Mouse (Mus musculus) liver, postnatal 0 days (tissue): ENCODE measurements at regions not wholly inside any gene's neighbourhood (a gene's known extent, or its start where the extent isn't known, plus 50 kb on each side); places are given as distances from the start of the nearest gene placed in this dataset.
A peak's percentile ranks its signal among the peaks of the same experiment; 100 is the strongest.

Experiments
- ATAC-seq: fragments of 200-750 bp; cut with Nextera tagmentation; 2 replicates; pipeline ENCODE4 v1.8.0; 2017; ENCODE audit warnings: mild to moderate bottlenecking, moderate library complexity
- DNase-seq: peaks from one replicate; pipeline ENCODE4 v3.0.0-alpha.2; 2016
- H3K27ac ChIP-seq: fragments of 300-500 bp; sonication (generic); 2 replicates; pipeline ENCODE4 v1.5.1; 2014; ENCODE audit warnings: antibody characterized with exemption, moderate library complexity, mild to moderate bottlenecking, low read depth
- H3K27me3 ChIP-seq: fragments of 300-500 bp; sonication (generic); 2 replicates; pipeline ENCODE4 v1.6.1; 2014; ENCODE audit warnings: low read length, control low read depth, mixed read lengths; ENCODE audit not compliant: insufficient read depth
- H3K36me3 ChIP-seq: fragments of 300-500 bp; sonication (generic); replicated peaks from 2 replicates; pipeline ENCODE4 v1.6.1; 2014; ENCODE audit warnings: mild to moderate bottlenecking, control low read depth, low read length, moderate library complexity, mixed read lengths; ENCODE audit not compliant: insufficient read depth
- H3K4me1 ChIP-seq: fragments of 300-500 bp; sonication (generic); 2 replicates; pipeline ENCODE4 v1.6.1; 2014; ENCODE audit warnings: antibody characterized with exemption, mild to moderate bottlenecking, control low read depth; ENCODE audit not compliant: insufficient read depth
- H3K4me2 ChIP-seq: fragments of 300-500 bp; sonication (generic); 2 replicates; pipeline ENCODE4 v1.6.1; 2014; ENCODE audit warnings: low read depth, mild to moderate bottlenecking, low read length, moderate library complexity, mixed read lengths
- H3K4me3 ChIP-seq: fragments of 300-500 bp; sonication (generic); 2 replicates; pipeline ENCODE4 v1.5.1; 2014; ENCODE audit warnings: low read depth, low read length
- H3K9ac ChIP-seq: fragments of 300-500 bp; sonication (generic); replicated peaks from 2 replicates; pipeline ENCODE4 v1.6.1; 2014; ENCODE audit warnings: mild to moderate bottlenecking, moderate library complexity
- H3K9me3 ChIP-seq: fragments of 300-500 bp; sonication (generic); 2 replicates; pipeline ENCODE4 v1.6.1; 2016; ENCODE audit warnings: mild to moderate bottlenecking, control low read depth, low read length, mixed read lengths
- CTCF ChIP-seq: sonication (generic); IDR thresholded peaks from 2 replicates; pipeline ENCODE4 v1.5.1; 2016; ENCODE audit warnings: antibody characterized with exemption, low read depth
- EP300 ChIP-seq: IDR thresholded peaks from 2 replicates; pipeline ENCODE4 v1.6.1; 2016; ENCODE audit warnings: antibody characterized with exemption, low read depth, mild to moderate bottlenecking
- WGBS: fragments of 180-500 bp; shearing (Covaris S2); extraction: QIAGEN DNeasy Blood & Tissue Kit; methylation state at CpG from one replicate; pipeline ENCODE4 v1.1.7; 2014; ENCODE audit not compliant: insufficient replicate concordance; 5-methylcytosine and 5-hydroxymethylcytosine counted together

- 88% methylated on average over 4 of the region's 4 CpGs for WGBS
- no peak overlapping the region for H3K4me3 ChIP-seq
- peaks cover 5% of the 10 kb centered on the region for H3K4me1 ChIP-seq
- no peak for ATAC-seq
- DNase-seq: no peak
- no peak overlapping the region for H3K27ac ChIP-seq
- no peak overlapping the region for H3K9ac ChIP-seq
- H3K27me3 ChIP-seq: no peaks in the 10 kb centered on the region
- no peaks in the 10 kb centered on the region for H3K36me3 ChIP-seq
- no peaks in the 10 kb centered on the region for H3K9me3 ChIP-seq
- H3K4me2 ChIP-seq: no peak overlapping the region
- TF ChIP-seq CTCF (no peak), EP300 (no peak)
These were observed 64.3 kb upstream of the Jade1 start for GRCm38 (mm10) chr3:41491185-41491584.

GRCm38 (mm10) chr3:41489998-41490397 lies 65.5 kb upstream of the Jade1 start:
- Histone ChIP-seq H3K9me3 (no peaks in the 10 kb centered on the region), H3K27me3 (no peaks in the 10 kb centered on the region), H3K9ac (no peak overlapping the region), H3K4me1 (peaks cover 5% of the 10 kb centered on the region), H3K36me3 (no peaks in the 10 kb centered on the region), H3K4me3 (no peak overlapping the region), H3K4me2 (no peak overlapping the region), H3K27ac (no peak overlapping the region)
- DNase-seq (no peak), ATAC-seq (no peak)
- TF ChIP-seq CTCF (no peak), EP300 (no peak)

GRCm38 (mm10) chr3:41489571-41489970 lies 66.0 kb upstream of the Jade1 start:
- no peaks in the 10 kb centered on the region for H3K9me3 ChIP-seq
- H3K9ac ChIP-seq: no peak overlapping the region
- no peaks in the 10 kb centered on the region for H3K27me3 ChIP-seq
- no peak for TF ChIP-seq CTCF
- TF ChIP-seq EP300: no peak
- no peaks in the 10 kb centered on the region for H3K36me3 ChIP-seq
- 63% methylated on average over 3 of the region's 3 CpGs for WGBS
- H3K27ac ChIP-seq: no peak overlapping the region
- H3K4me2 ChIP-seq: no peak overlapping the region
- DNase-seq (no peak), ATAC-seq (peak; percentile 33; the same call in 1 of the 2 replicates)
- H3K4me1 ChIP-seq: peaks cover 5% of the 10 kb centered on the region
- no peak overlapping the region for H3K4me3 ChIP-seq

GRCm38 (mm10) chr3:41488229-41488774 lies 67.2 kb upstream of the Jade1 start:
- H3K4me3 ChIP-seq: no peak overlapping the region
- H3K36me3 ChIP-seq: no peaks in the 10 kb centered on the region
- H3K4me2 ChIP-seq: no peak overlapping the region
- no peaks in the 10 kb centered on the region for H3K9me3 ChIP-seq
- H3K4me1 ChIP-seq: peaks cover 5% of the 10 kb centered on the region
- H3K9ac ChIP-seq: no peak overlapping the region
- H3K27me3 ChIP-seq: no peaks in the 10 kb centered on the region
- no peak for DNase-seq
- H3K27ac ChIP-seq: no peak overlapping the region
- TF ChIP-seq EP300: no peak
- no peak for TF ChIP-seq CTCF
- 31% methylated on average over 1 of the region's 1 CpGs for WGBS
- ATAC-seq: no peak

GRCm38 (mm10) chr3:41484920-41485319 lies 70.6 kb upstream of the Jade1 start:
- no peak for TF ChIP-seq EP300
- TF ChIP-seq CTCF: no peak
- ATAC-seq (no peak), DNase-seq (no peak)
- Histone ChIP-seq H3K27ac (no peak overlapping the region), H3K9me3 (no peaks in the 10 kb centered on the region), H3K27me3 (no peaks in the 10 kb centered on the region), H3K4me1 (peaks cover 1% of the 10 kb centered on the region), H3K36me3 (no peaks in the 10 kb centered on the region), H3K9ac (no peak overlapping the region), H3K4me2 (no peak overlapping the region), H3K4me3 (no peak overlapping the region)
- 84% methylated on average over 9 of the region's 9 CpGs for WGBS

GRCm38 (mm10) chr3:41483582-41483981 lies 71.9 kb upstream of the Jade1 start:
- H3K9me3 ChIP-seq: no peaks in the 10 kb centered on the region
- no peak overlapping the region for H3K4me3 ChIP-seq
- DNase-seq: no peak
- no peaks in the 10 kb centered on the region for H3K27me3 ChIP-seq
- no peaks in the 10 kb centered on the region for H3K36me3 ChIP-seq
- H3K4me2 ChIP-seq: no peak overlapping the region
- no peak overlapping the region for H3K27ac ChIP-seq
- no peaks in the 10 kb centered on the region for H3K4me1 ChIP-seq
- TF ChIP-seq EP300 (no peak), CTCF (no peak)
- no peak overlapping the region for H3K9ac ChIP-seq
- no peak for ATAC-seq
- 42% methylated on average over 3 of the region's 3 CpGs for WGBS
